Mouse (Mus musculus): Measurements from ENCODE around the gene Lrba. TPM values are rescaled to one million over a fixed set of nuclear protein-coding genes. Genes with fewer than 3 reads are reported as not detected.
A peak's percentile ranks its signal among the peaks of the same experiment; 100 is the strongest.

Lrba gene
- total RNA-seq, 2 experiments from 2014 or later = 19.3 to 23.1 TPM

- intact Hi-C loops (cut with DNase I) = no loop called here
- DNase-seq = no peak
Measured at GRCm38 (mm10) chr3:86784930-86785329, 560.5 kb downstream of the Lrba start.

- intact Hi-C loops (cut with DNase I) = loop anchor here (2.0 kb wide), 1 partner anchor 27 kb away; no protein-coding TSS in a partner anchor
- no peak for DNase-seq
Measured at GRCm38 (mm10) chr3:86786280-86786679, 561.8 kb downstream of the Lrba start.

- intact Hi-C loops (cut with DNase I) = loop anchor here (2.0 kb wide), 1 partner anchor 26 kb away; no protein-coding TSS in a partner anchor
- DNase-seq = peak; percentile 56 to 59
Measured at GRCm38 (mm10) chr3:86786845-86787351, 562.4 kb downstream of the Lrba start.

- intact Hi-C loops (cut with DNase I) = loop anchor here (2.0 kb wide), 1 partner anchor 25 kb away; no protein-coding TSS in a partner anchor
- no peak for DNase-seq
Measured at GRCm38 (mm10) chr3:86787423-86788123, 563.1 kb downstream of the Lrba start.

- no peak for DNase-seq
- intact Hi-C loops (cut with DNase I) = no loop called here
Measured at GRCm38 (mm10) chr3:86788711-86789110, 564.2 kb downstream of the Lrba start.

GRCm38 (mm10) chr3:86789752-86790151, 565.3 kb downstream of the Lrba start:
- no peak for DNase-seq
- intact Hi-C loops (cut with DNase I) = no loop called here

- intact Hi-C loops (cut with DNase I) = no loop called here
- no peak for DNase-seq
Measured at GRCm38 (mm10) chr3:86793264-86793663, 568.8 kb downstream of the Lrba start.

- intact Hi-C loops (cut with DNase I) = no loop called here
- no peak for DNase-seq
Measured at GRCm38 (mm10) chr3:86793720-86794191, 569.3 kb downstream of the Lrba start.

GRCm38 (mm10) chr3:86796716-86797115, 572.2 kb downstream of the Lrba start:
- intact Hi-C loops (cut with DNase I) = no loop called here
- no peak for DNase-seq

- intact Hi-C loops (cut with DNase I) = no loop called here
- DNase-seq = no peak
Measured at GRCm38 (mm10) chr3:86797871-86798460, 573.5 kb downstream of the Lrba start.

- no peak for DNase-seq
- intact Hi-C loops (cut with DNase I) = no loop called here
Measured at GRCm38 (mm10) chr3:86799041-86799440, 574.6 kb downstream of the Lrba start.

GRCm38 (mm10) chr3:86800841-86801240, 576.4 kb downstream of the Lrba start:
- intact Hi-C loops (cut with DNase I) = no loop called here

GRCm38 (mm10) chr3:86802825-86803224, 578.3 kb downstream of the Lrba start:
- no peak for DNase-seq
- intact Hi-C loops (cut with DNase I) = no loop called here

More at GRCm38 (mm10) chr3:86800841-86801240, 576.4 kb downstream of the Lrba start:
- DNase-seq = no peak

GRCm38 (mm10) chr3:86804265-86804664, 579.8 kb downstream of the Lrba start:
- intact Hi-C loops (cut with DNase I) = no loop called here
- DNase-seq = no peak

- intact Hi-C loops (cut with DNase I) = no loop called here
Measured at GRCm38 (mm10) chr3:86806834-86807233, 582.4 kb downstream of the Lrba start.

GRCm38 (mm10) chr3:86807750-86808467, 583.4 kb downstream of the Lrba start:
- no peak for DNase-seq
- intact Hi-C loops (cut with DNase I) = no loop called here

More at GRCm38 (mm10) chr3:86806834-86807233, 582.4 kb downstream of the Lrba start:
- DNase-seq = no peak

GRCm38 (mm10) chr3:86809199-86809598, 584.7 kb downstream of the Lrba start:
- DNase-seq = no peak
- intact Hi-C loops (cut with DNase I) = no loop called here

- no peak for DNase-seq
- intact Hi-C loops (cut with DNase I) = loop anchor here (10.0 kb wide), 1 partner anchor 485 kb away; no protein-coding TSS in a partner anchor
Measured at GRCm38 (mm10) chr3:86809646-86810045, 585.2 kb downstream of the Lrba start.

- intact Hi-C loops (cut with DNase I) = loop anchor here (10.0 kb wide), 1 partner anchor 486 kb away; no protein-coding TSS in a partner anchor
- DNase-seq = no peak
Measured at GRCm38 (mm10) chr3:86810908-86811307, 586.4 kb downstream of the Lrba start.

- intact Hi-C loops (cut with DNase I) = loop anchor here (2.0 to 10.0 kb wide), 2 partner anchors 26 to 488 kb away; no protein-coding TSS in a partner anchor
- peak; percentile 63 to 76 for DNase-seq
Measured at GRCm38 (mm10) chr3:86812689-86813088, 588.2 kb downstream of the Lrba start.
